Mouse (Mus musculus) lung, postnatal 0 days (tissue): ENCODE data around the gene Sema6d.
A peak's percentile ranks its signal among the peaks of the same experiment; 100 is the strongest.

Experiments
- CTCF ChIP-seq: IDR thresholded peaks from 2 replicates; pipeline ENCODE4 v1.5.1; 2016; ENCODE audit warnings: antibody characterized with exemption, mild to moderate bottlenecking
- EP300 ChIP-seq: IDR thresholded peaks from 2 replicates; pipeline ENCODE4 v1.6.1; 2016; ENCODE audit warnings: antibody characterized with exemption, mild to moderate bottlenecking, control low read depth

- TF ChIP-seq CTCF, result peak; percentile 16; the same call in 1 of the 2 replicates
- 0 out of 2 replicates have a peak, but pooled peaks have one; percentile 40 for TF ChIP-seq EP300
Measured at GRCm38 (mm10) chr2:124616746-124617145, 527.0 kb downstream of the Sema6d start.
